Mouse (Mus musculus): ENCODE results near the gene Cdc42ep3. TPM values are rescaled to one million over a fixed set of nuclear protein-coding genes. Genes with fewer than 3 reads are reported as not detected.

Gene Cdc42ep3
- total RNA-seq (2021), result 10 to 100 TPM; 14.9 to 20.2 TPM

GRCm38 (mm10) chr17:79354444-79355270 lies at the start of gene Cdc42ep3:
Cdc42ep3 (minus strand) TSS chr17:79355091.
- DNase-seq (ENCODE audit: low spot score in 2 of 2), result peak; percentile 73 to 75
- intact Hi-C loops (cut with DNase I), result loop anchor here (2.0 to 5.0 kb wide), 4 partner anchors 142 to 242 kb away; no protein-coding TSS in a partner anchor

- no peak for DNase-seq (ENCODE audit: low spot score in 2 of 2)
These were observed 45.5 kb upstream of the Cdc42ep3 start for GRCm38 (mm10) chr17:79400356-79400755.

GRCm38 (mm10) chr17:79398416-79398815 lies 43.5 kb upstream of the Cdc42ep3 start:
- intact Hi-C loops (cut with DNase I), result no loop called here
- DNase-seq (ENCODE audit: low spot score in 2 of 2), result no peak

More at GRCm38 (mm10) chr17:79400356-79400755, 45.5 kb upstream of the Cdc42ep3 start:
- intact Hi-C loops (cut with DNase I), result no loop called here

GRCm38 (mm10) chr17:79394799-79395198 lies 39.9 kb upstream of the Cdc42ep3 start:
- intact Hi-C loops (cut with DNase I), result no loop called here
- peak in 1 of 2 experiments; percentile 11 for DNase-seq (ENCODE audit: low spot score in 2 of 2)

GRCm38 (mm10) chr17:79393886-79394285 lies 39.0 kb upstream of the Cdc42ep3 start:
- intact Hi-C loops (cut with DNase I), result no loop called here
- DNase-seq (ENCODE audit: low spot score in 2 of 2), result no peak

- DNase-seq (ENCODE audit: low spot score in 2 of 2), result no peak
- intact Hi-C loops (cut with DNase I), result no loop called here
These were observed 32.7 kb upstream of the Cdc42ep3 start for GRCm38 (mm10) chr17:79387465-79388066.

GRCm38 (mm10) chr17:79381485-79381884 lies 26.6 kb upstream of the Cdc42ep3 start:
- no peak for DNase-seq (ENCODE audit: low spot score in 2 of 2)
- intact Hi-C loops (cut with DNase I), result no loop called here

- intact Hi-C loops (cut with DNase I), result no loop called here
- no peak for DNase-seq (ENCODE audit: low spot score in 2 of 2)
These were observed 24.3 kb upstream of the Cdc42ep3 start for GRCm38 (mm10) chr17:79379191-79379590.

- peak in 1 of 2 experiments; percentile 24 for DNase-seq (ENCODE audit: low spot score in 2 of 2)
- intact Hi-C loops (cut with DNase I), result no loop called here
These were observed 21.7 kb upstream of the Cdc42ep3 start for GRCm38 (mm10) chr17:79376434-79377210.

- no peak for DNase-seq (ENCODE audit: low spot score in 2 of 2)
- intact Hi-C loops (cut with DNase I), result no loop called here
These were observed 18.1 kb upstream of the Cdc42ep3 start for GRCm38 (mm10) chr17:79372973-79373372.

GRCm38 (mm10) chr17:79364749-79365450 lies 10.0 kb upstream of the Cdc42ep3 start:
- intact Hi-C loops (cut with DNase I), result no loop called here

GRCm38 (mm10) chr17:79356071-79356601 lies 1.2 kb upstream of the Cdc42ep3 start:
- intact Hi-C loops (cut with DNase I), result loop anchor here (5.0 kb wide), 1 partner anchor 161 kb away; no protein-coding TSS in a partner anchor
- DNase-seq (ENCODE audit: low spot score in 2 of 2), result peak in 1 of 2 experiments; percentile 22

More at GRCm38 (mm10) chr17:79364749-79365450, 10.0 kb upstream of the Cdc42ep3 start:
- DNase-seq (ENCODE audit: low spot score in 2 of 2), result no peak

GRCm38 (mm10) chr17:79355271-79355991 lies 540 bp upstream of the Cdc42ep3 start:
- intact Hi-C loops (cut with DNase I), result loop anchor here (2.0 to 5.0 kb wide), 2 partner anchors 141 to 162 kb away; no protein-coding TSS in a partner anchor
- DNase-seq (ENCODE audit: low spot score in 2 of 2), result peak; percentile 77 to 78

- DNase-seq (ENCODE audit: low spot score in 2 of 2), result no peak
- intact Hi-C loops (cut with DNase I), result loop anchor here (2.0 to 5.0 kb wide), 3 partner anchors 143 to 242 kb away; no protein-coding TSS in a partner anchor
These were observed 782 bp downstream of the Cdc42ep3 start for GRCm38 (mm10) chr17:79354174-79354443.

- intact Hi-C loops (cut with DNase I), result loop anchor here (2.0 to 5.0 kb wide), 3 partner anchors 143 to 241 kb away; no protein-coding TSS in a partner anchor
These were observed 1.3 kb downstream of the Cdc42ep3 start for GRCm38 (mm10) chr17:79353446-79354173.

GRCm38 (mm10) chr17:79350751-79351191 lies 4.1 kb downstream of the Cdc42ep3 start:
- DNase-seq (ENCODE audit: low spot score in 2 of 2), result no peak
- intact Hi-C loops (cut with DNase I), result loop anchor here (5.0 kb wide), 2 partner anchors 217 to 238 kb away; no protein-coding TSS in a partner anchor

More at GRCm38 (mm10) chr17:79353446-79354173, 1.3 kb downstream of the Cdc42ep3 start:
- DNase-seq (ENCODE audit: low spot score in 2 of 2), result no peak

GRCm38 (mm10) chr17:79349371-79349770 lies 5.5 kb downstream of the Cdc42ep3 start:
- no peak for DNase-seq (ENCODE audit: low spot score in 2 of 2)
- intact Hi-C loops (cut with DNase I), result no loop called here
